Mouse (Mus musculus) hindbrain, embryonic 11.5 days (tissue): ENCODE data around the gene Upk1a. TPM values are rescaled to one million over a fixed set of nuclear protein-coding genes. Genes with fewer than 3 reads are reported as not detected.

Source experiments
- ATAC-seq: fragments of 200-750 bp; cut with Nextera tagmentation; 2 replicates; pipeline ENCODE4 v1.8.0; 2017; ENCODE audit warnings: mild to moderate bottlenecking, moderate TSS enrichment, moderate library complexity; ENCODE audit not compliant: low FRiP score
- DNase-seq: peaks from one replicate; pipeline ENCODE4 v3.0.0-alpha.2; 2015; ENCODE audit warnings: low spot score
- H3K27ac ChIP-seq: fragments of 300-500 bp; sonication (generic); 2 replicates; pipeline ENCODE4 v1.5.1; 2014; ENCODE audit warnings: mild to moderate bottlenecking, low read depth, low read length
- H3K27me3 ChIP-seq: fragments of 300-500 bp; sonication (generic); 2 replicates; pipeline ENCODE4 v1.6.1; 2014; ENCODE audit warnings: mild to moderate bottlenecking, low read length, moderate library complexity, mixed read lengths; ENCODE audit not compliant: control insufficient read depth, insufficient read depth
- H3K36me3 ChIP-seq: fragments of 300-500 bp; sonication (generic); 2 replicates; pipeline ENCODE4 v1.6.1; 2014; ENCODE audit warnings: mild to moderate bottlenecking, low read length, moderate library complexity, mixed read lengths; ENCODE audit not compliant: control insufficient read depth, insufficient read depth
- H3K4me1 ChIP-seq: fragments of 300-500 bp; sonication (generic); replicated peaks from 2 replicates; pipeline ENCODE4 v1.6.1; 2014; ENCODE audit warnings: low read length, mixed read lengths; ENCODE audit not compliant: control insufficient read depth, insufficient read depth
- H3K4me2 ChIP-seq: fragments of 300-500 bp; sonication (generic); replicated peaks from 2 replicates; pipeline ENCODE4 v1.6.1; 2014; ENCODE audit warnings: mild to moderate bottlenecking, low read depth, low read length
- H3K4me3 ChIP-seq: fragments of 300-500 bp; sonication (generic); 2 replicates; pipeline ENCODE4 v1.5.1; 2014; ENCODE audit warnings: low read depth, low read length
- H3K9ac ChIP-seq: fragments of 300-500 bp; sonication (generic); 2 replicates; pipeline ENCODE4 v1.6.1; 2014; ENCODE audit warnings: low read depth, low read length
- H3K9me3 ChIP-seq: fragments of 300-500 bp; sonication (generic); 2 replicates; pipeline ENCODE4 v1.6.1; 2016; ENCODE audit warnings: low read length; ENCODE audit not compliant: control insufficient read depth
- WGBS: fragments of 180-500 bp; shearing (Covaris S2); extraction: QIAGEN DNeasy Blood & Tissue Kit; methylation state at CpG from one replicate; pipeline ENCODE4 v1.1.7; 2014; 5-methylcytosine and 5-hydroxymethylcytosine counted together
- polyA plus RNA-seq: library from polyadenylated mRNA; unstranded; fragments of >200 nt; fragmentation: Nextera tagmentation; extraction: Ambion mirVana; gene quantifications from 2 replicates; pipeline ENCODE4 v1.2.1, GENCODE M21; 2014

Upk1a gene
- polyA plus RNA-seq = 0.54 and 1.2 TPM in 2 replicates

DNA sequence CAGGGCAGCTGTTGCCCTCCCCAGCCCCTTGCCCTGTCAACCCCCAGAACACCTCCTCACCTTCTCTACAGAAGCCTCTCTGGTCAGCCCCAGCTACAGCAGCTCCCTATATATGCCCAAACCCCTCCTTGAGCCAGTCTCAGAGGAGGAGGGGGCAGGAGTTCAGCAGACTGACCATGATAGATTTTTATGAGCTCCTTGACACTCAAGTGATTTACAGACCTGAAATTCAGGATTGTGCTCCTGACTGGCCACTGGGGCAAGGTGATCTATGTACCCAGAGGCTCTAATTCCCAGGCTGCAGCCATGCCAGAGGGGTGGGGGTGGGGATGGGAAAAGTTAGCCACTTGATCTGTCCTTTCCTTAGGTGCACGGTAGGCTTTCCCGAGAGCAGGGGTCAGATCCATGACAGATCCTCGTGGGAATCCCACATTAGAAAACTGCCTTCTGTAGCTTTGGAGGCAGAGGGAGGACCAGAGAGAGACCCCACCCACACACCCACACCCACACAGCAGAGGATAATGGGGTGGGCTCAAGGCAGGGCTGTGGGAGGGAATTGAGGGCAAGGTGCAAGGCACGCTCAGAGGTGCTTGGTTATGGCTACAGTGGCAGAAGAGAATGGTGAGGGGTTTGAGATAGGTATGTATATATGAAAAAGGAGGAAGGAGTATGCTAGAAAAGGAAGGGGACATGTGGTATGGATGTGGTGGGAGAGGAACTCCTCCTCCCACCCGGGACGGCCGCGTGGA is at the start of gene Upk1a:
TSS of gene Upk1a (minus strand) at position 194 of the 749 bp plus-strand sequence.
- 84% methylated on average over 8 of the region's 8 CpGs for WGBS
- peaks cover 4% of the 10 kb centered on the region; the same call in 1 of the 2 replicates for H3K36me3 ChIP-seq
- no peak within 1 kb of the TSS for H3K9ac ChIP-seq
- H3K4me2 ChIP-seq = no peak within 1 kb of the TSS
- H3K4me1 ChIP-seq = no peaks in the 10 kb centered on the region
- ATAC-seq (0 out of 2 replicates have a peak, but pooled peaks have one; percentile 30), DNase-seq (no peak)
- no peaks in the 10 kb centered on the region for H3K27me3 ChIP-seq
- H3K9me3 ChIP-seq = no peaks in the 10 kb centered on the region
- no peak within 1 kb of the TSS for H3K4me3 ChIP-seq
- H3K27ac ChIP-seq = no peak within 1 kb of the TSS

DNA sequence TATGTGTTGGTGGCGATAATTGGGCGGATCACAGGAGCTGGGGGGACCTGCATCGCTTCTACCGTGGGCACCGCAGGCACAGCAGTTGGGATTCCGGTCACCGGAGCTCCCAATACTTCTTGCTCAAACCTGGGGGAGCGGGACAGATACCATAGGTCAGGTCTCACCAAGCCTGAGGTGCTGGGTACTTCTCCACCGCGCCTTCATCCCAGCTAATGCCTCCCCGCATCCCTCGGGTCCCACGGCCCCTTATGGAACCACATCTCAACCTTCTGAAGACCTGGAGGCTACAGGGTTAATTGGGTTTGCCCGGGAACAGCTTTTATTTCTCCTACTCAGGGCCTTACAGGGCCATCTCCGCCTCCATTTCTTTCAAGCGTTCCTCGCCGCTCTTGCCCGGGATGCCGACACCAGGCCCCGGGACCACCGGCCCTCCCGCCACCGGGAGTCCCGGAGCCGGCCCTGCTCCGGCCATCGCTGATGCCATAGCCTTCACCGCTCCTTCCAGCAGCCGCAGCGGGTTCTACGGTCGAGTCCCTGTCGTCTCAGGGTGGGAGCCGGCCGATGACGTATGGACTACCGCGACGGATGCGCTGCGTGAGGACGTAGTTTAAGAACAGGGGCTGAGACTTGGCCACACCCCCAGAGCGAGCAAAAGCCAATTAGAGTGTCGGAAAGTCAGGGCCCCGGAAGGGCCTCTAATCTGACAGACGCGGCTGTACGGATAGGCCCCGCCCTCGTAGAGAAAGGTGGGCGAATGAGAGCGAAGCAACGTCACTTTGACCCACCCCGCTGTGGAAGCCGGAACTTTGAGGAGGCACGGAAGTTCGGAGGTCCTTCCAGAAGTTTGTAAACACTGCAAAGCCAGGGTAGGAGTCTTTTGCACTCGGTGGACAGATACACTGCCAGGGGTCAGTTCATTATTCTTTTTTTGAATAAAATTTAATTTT is 37.2 kb upstream of the Upk1a start, which contains the start of gene Rbm42:
TSS of gene Rbm42 (minus strand) at position 727 of the 950 bp plus-strand sequence.
- Histone ChIP-seq H3K27ac (0 out of 2 replicates have a peak within 1 kb of the TSS, but pooled peaks have one; percentile 4), H3K4me1 (peaks cover 3% of the 10 kb centered on the region; the same call in 1 of the 2 replicates), H3K9ac (peak within 1 kb of the TSS; percentile 77), H3K36me3 (peaks cover 10% of the 10 kb centered on the region; the same call in 1 of the 2 replicates), H3K27me3 (no peaks in the 10 kb centered on the region), H3K9me3 (no peaks in the 10 kb centered on the region), H3K4me2 (peak within 1 kb of the TSS; percentile 67), H3K4me3 (peak within 1 kb of the TSS; percentile 71)
- 2% methylated on average over 59 of the region's 59 CpGs for WGBS
- ATAC-seq (peak; percentile 100), DNase-seq (peak; percentile 97)

- H3K27ac ChIP-seq = no peak overlapping the region
- DNase-seq (no peak), ATAC-seq (no peak)
- H3K4me3 ChIP-seq = no peak overlapping the region
- no peaks in the 10 kb centered on the region for H3K9me3 ChIP-seq
- 20% methylated on average over 4 of the region's 4 CpGs for WGBS
- H3K27me3 ChIP-seq = peaks cover 26% of the 10 kb centered on the region
- H3K36me3 ChIP-seq = peaks cover 6% of the 10 kb centered on the region; the same call in 1 of the 2 replicates
- H3K4me1 ChIP-seq = no peaks in the 10 kb centered on the region
- H3K4me2 ChIP-seq = no peak overlapping the region
- H3K9ac ChIP-seq = no peak overlapping the region
Observed at GRCm38 (mm10) chr7:30639083-30639482, 26.4 kb upstream of the Upk1a start.

DNA sequence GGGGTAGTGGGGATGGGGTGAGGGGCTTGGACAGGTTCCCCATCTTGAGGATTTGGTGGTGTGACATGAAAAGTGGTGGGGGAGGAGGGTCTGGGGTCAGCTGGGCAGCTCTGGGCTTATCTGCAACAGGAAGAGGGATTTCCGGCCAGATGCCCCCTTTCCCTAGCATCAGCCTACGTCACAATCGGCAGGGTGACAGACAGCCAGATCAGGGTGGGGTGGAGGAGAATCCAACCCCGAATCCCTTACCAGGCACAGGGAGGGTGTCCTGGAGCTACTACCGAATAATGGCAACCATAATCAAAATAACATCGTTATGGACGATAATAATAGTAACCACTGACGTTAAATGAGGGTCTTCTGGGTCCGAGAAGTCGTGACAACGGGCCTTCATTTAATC is 23.7 kb upstream of the Upk1a start:
- H3K4me3 ChIP-seq = no peak overlapping the region
- ATAC-seq (no peak), DNase-seq (no peak)
- H3K9me3 ChIP-seq = no peaks in the 10 kb centered on the region
- H3K4me1 ChIP-seq = no peaks in the 10 kb centered on the region
- H3K4me2 ChIP-seq = no peak overlapping the region
- 30% methylated on average over 11 of the region's 11 CpGs for WGBS
- H3K9ac ChIP-seq = no peak overlapping the region
- H3K36me3 ChIP-seq = no peaks in the 10 kb centered on the region
- H3K27me3 ChIP-seq = peaks cover 47% of the 10 kb centered on the region
- no peak overlapping the region for H3K27ac ChIP-seq

DNA sequence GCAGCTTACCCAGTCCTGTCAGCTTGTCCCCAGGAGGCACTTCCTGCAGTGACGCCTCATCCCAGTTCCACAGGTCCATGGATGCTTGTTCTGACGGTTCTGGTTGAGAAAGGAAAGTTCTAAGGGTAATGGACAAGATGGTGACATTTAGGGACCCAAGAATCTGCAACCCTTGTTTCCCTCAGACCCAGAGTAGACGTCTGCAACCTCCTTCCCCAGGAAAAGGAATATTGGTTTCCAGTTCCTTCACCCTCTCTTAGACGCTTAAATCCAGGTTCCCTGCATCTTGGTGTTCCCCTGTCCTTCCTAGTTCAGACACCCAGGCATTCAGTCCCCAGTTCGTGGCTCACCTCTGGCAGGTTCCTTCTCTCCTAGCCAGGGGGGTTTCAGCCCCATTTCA is 23.1 kb upstream of the Upk1a start, which contains the start of gene Etv2:
TSS of gene Etv2 (minus strand) at position 101 of the 400 bp plus-strand sequence.
- Histone ChIP-seq H3K36me3 (no peaks in the 10 kb centered on the region), H3K4me1 (no peaks in the 10 kb centered on the region), H3K9me3 (no peaks in the 10 kb centered on the region), H3K4me3 (peak within 1 kb of the TSS; percentile 1; the same call in 1 of the 2 replicates), H3K27me3 (peaks cover 47% of the 10 kb centered on the region), H3K27ac (no peak within 1 kb of the TSS), H3K9ac (no peak within 1 kb of the TSS), H3K4me2 (no peak within 1 kb of the TSS)
- ATAC-seq = no peak
- peak; percentile 6 for DNase-seq
- WGBS = 4% methylated on average over 5 of the region's 5 CpGs

DNA sequence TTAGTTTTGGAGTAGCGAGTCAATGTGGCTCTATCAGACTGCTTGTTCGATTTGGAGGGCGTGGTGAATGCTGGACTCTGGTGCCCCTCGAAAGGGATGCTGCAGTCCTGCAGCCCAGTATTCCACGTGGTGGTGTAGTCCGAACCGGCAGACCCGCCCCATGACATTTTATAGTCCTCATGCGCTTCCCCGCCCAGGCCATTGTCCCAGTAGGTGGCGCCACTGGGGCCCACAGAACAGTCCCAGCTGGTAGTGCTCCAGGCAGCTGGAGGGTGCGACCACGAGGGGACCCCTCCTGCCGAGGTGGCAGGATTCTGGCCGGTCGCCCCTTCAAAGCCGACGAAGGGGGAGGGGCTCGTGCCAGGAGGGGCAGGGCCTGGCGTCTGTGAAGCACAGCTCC is 22.0 kb upstream of the Upk1a start:
- no peaks in the 10 kb centered on the region for H3K9me3 ChIP-seq
- DNase-seq (peak; percentile 78), ATAC-seq (peak; percentile 43; the same call in 1 of the 2 replicates)
- H3K4me3 ChIP-seq = peak overlapping the region; percentile 1; the same call in 1 of the 2 replicates
- 1% methylated on average over 20 of the region's 20 CpGs for WGBS
- no peaks in the 10 kb centered on the region for H3K36me3 ChIP-seq
- H3K9ac ChIP-seq = no peak overlapping the region
- H3K4me1 ChIP-seq = no peaks in the 10 kb centered on the region
- H3K27me3 ChIP-seq = peaks cover 49% of the 10 kb centered on the region
- no peak overlapping the region for H3K4me2 ChIP-seq
- H3K27ac ChIP-seq = no peak overlapping the region

DNA sequence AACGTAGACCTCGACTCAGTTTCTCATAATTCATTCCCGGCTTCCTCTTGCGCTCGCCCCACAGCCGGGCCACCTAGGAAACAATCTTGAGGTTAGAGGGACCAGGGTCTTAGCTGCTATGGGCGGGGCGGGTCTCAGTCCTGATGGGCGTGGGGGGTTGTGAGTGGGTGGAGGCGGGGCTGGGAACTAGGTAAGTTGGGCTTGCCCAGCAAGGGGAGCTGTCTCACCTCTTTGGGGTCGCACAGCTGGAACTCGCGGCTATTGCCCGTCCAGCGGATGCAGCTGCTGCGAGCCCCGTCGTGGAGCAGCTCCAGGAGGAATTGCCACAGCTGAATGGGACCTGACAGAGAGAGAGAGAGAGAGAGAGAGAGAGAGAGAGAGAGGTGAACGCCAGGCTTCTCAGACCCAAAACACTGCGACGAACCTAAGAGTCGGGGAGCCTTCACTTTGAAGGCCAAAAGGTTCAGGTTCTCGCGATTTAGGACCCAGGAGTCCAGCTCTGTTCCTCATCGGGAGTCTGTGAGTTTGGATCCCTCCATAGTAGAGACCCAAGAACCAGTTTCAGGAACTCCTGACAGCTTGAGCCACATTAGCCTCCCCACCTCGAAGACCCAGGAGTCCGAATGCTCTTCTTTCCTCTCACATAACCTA is 21.2 kb upstream of the Upk1a start:
- no peak overlapping the region for H3K27ac ChIP-seq
- H3K4me2 ChIP-seq = no peak overlapping the region
- H3K4me3 ChIP-seq = no peak overlapping the region
- ATAC-seq = no peak
- 5% methylated on average over 27 of the region's 27 CpGs for WGBS
- H3K4me1 ChIP-seq = no peaks in the 10 kb centered on the region
- no peak overlapping the region for H3K9ac ChIP-seq
- DNase-seq = peak; percentile 22
- H3K27me3 ChIP-seq = peaks cover 49% of the 10 kb centered on the region
- H3K9me3 ChIP-seq = no peaks in the 10 kb centered on the region
- H3K36me3 ChIP-seq = no peaks in the 10 kb centered on the region

GRCm38 (mm10) chr7:30629013-30629412 is 16.4 kb upstream of the Upk1a start:
- Histone ChIP-seq H3K27ac (no peak overlapping the region), H3K27me3 (peaks cover 22% of the 10 kb centered on the region), H3K4me1 (peaks cover 2% of the 10 kb centered on the region; the same call in 1 of the 2 replicates), H3K4me3 (no peak overlapping the region), H3K4me2 (no peak overlapping the region), H3K36me3 (no peaks in the 10 kb centered on the region), H3K9ac (no peak overlapping the region), H3K9me3 (no peaks in the 10 kb centered on the region)
- DNase-seq (no peak), ATAC-seq (no peak)
